Mouse (Mus musculus) ovary, postnatal 36 days (tissue): ENCODE measurements around the gene Lag3.
"Not testable (repeated sequence)": the region's sequence is repeated elsewhere in the genome, so short reads cannot be mapped to it uniquely, and the experiment has no call there.

Source experiments
- DNase-seq: peaks from one replicate; pipeline ENCODE4 v3.0.0; 2022; ENCODE audit warnings: low spot score, mixed read lengths

Gene Lag3

GRCm38 (mm10) chr6:124900056-124900800 is 11.3 kb downstream of the Lag3 start:
- no peak for DNase-seq

- DNase-seq, result no peak
These were observed 13.1 kb downstream of the Lag3 start for GRCm38 (mm10) chr6:124898359-124898758.

GRCm38 (mm10) chr6:124894113-124894512 is 17.4 kb downstream of the Lag3 start:
- DNase-seq, result not testable (repeated sequence)

- no peak for DNase-seq
These were observed 20.5 kb downstream of the Lag3 start for GRCm38 (mm10) chr6:124890997-124891396.

GRCm38 (mm10) chr6:124888555-124889125 is 22.9 kb downstream of the Lag3 start:
- DNase-seq, result no peak

GRCm38 (mm10) chr6:124887986-124888385 is 23.5 kb downstream of the Lag3 start, which contains the start of gene Cd4:
Cd4 (minus strand) TSS chr6:124888221.
- no peak for DNase-seq

GRCm38 (mm10) chr6:124885956-124886381 is 25.5 kb downstream of the Lag3 start:
- DNase-seq, result no peak

- DNase-seq, result peak; percentile 28
These were observed 26.6 kb downstream of the Lag3 start for GRCm38 (mm10) chr6:124884714-124885500.

GRCm38 (mm10) chr6:124883351-124883750 is 28.2 kb downstream of the Lag3 start:
- DNase-seq, result no peak

- no peak for DNase-seq
These were observed 29.7 kb downstream of the Lag3 start for GRCm38 (mm10) chr6:124881821-124882220.

- DNase-seq, result no peak
These were observed 32.1 kb downstream of the Lag3 start for GRCm38 (mm10) chr6:124879390-124879789.

GRCm38 (mm10) chr6:124874348-124874747 is 37.2 kb downstream of the Lag3 start:
- DNase-seq, result no peak

- DNase-seq, result no peak
These were observed 44.9 kb downstream of the Lag3 start for GRCm38 (mm10) chr6:124866560-124866959.

GRCm38 (mm10) chr6:124865766-124866362 is 45.6 kb downstream of the Lag3 start:
- no peak for DNase-seq

GRCm38 (mm10) chr6:124863658-124864298 is 47.7 kb downstream of the Lag3 start, which contains the start of gene Gpr162:
Gpr162 (minus strand) TSS chr6:124863983.
- peak; percentile 69 for DNase-seq

GRCm38 (mm10) chr6:124863125-124863657 is 48.3 kb downstream of the Lag3 start:
- no peak for DNase-seq

GRCm38 (mm10) chr6:124862406-124863124 is 48.9 kb downstream of the Lag3 start:
- no peak for DNase-seq

GRCm38 (mm10) chr6:124861802-124862201 is 49.7 kb downstream of the Lag3 start:
- DNase-seq, result no peak

GRCm38 (mm10) chr6:124861266-124861665 is 50.2 kb downstream of the Lag3 start:
- DNase-seq, result no peak

GRCm38 (mm10) chr6:124860511-124860910 is 51.0 kb downstream of the Lag3 start:
- DNase-seq, result no peak

GRCm38 (mm10) chr6:124859725-124860124 is 51.8 kb downstream of the Lag3 start:
- DNase-seq, result peak; percentile 86
